Mouse (Mus musculus) adrenal gland, adult (tissue): ENCODE results near the gene Gbf1.

Experiments
- DNase-seq, 2 experiments: peaks; one replicate each; pipeline ENCODE4 v3.0.0; 2022 to 2023; ENCODE audit warnings: low spot score in 1 of 2; ENCODE audit not compliant: inconsistent age in 2 of 2

The Gbf1 gene

DNA sequence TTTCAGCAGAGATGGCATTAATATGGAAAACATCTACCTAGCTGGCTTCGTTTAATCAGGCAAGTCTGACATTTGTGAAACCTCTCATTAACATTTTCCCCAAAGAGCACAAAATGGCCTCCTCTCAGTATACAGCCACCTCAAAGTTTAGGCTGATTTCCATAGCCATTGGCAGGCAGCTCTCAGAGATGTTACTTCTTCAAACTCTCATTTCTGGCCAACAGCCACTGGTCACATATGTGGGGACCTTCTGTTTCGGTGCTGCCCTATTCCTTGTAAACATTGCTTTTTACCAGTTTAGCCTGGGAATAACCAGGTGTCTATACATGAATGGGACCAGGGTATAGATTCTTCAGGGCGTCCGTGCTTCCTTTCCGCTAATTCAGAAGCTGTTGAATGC lies 67.8 kb downstream of the Gbf1 start:
- DNase-seq = no peak

DNA sequence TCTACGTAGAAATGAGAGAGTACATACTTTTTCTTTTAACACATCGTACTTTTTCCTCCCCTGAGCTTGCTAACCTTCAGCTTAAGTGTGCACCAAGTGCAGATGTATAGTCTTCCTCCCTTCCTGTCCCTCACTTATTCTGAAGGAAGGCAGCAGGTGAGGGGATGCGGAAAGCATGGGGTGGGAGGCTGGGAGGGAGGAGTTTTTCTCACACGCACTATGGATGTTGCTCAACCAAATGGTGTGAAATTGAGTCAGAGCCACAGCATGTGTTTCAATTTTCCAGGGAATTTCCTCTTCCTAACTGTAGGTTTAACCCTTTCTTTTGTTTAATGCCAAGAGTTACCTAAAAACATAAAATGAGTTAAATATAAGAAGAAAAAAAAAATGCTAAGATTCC lies 70.8 kb downstream of the Gbf1 start:
- DNase-seq = no peak

DNA sequence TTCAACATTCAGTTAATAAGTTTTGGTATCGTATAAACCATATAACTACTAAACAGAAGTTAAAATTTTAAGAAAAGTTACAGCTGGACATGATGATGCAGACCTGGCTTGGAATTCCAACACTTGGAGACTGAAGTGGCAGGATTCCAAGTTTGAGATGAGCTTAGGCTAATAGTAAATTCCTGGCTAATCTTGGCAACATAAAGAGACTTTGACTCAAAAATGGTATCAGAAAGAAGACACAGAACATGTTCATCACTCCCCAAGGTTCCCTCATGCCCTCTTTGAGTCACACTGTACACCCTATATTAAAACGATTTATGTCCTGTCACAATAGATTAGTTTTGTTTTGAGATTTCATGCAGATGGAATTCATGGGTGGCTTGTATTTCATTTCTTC lies 72.6 kb downstream of the Gbf1 start:
- DNase-seq = no peak

DNA sequence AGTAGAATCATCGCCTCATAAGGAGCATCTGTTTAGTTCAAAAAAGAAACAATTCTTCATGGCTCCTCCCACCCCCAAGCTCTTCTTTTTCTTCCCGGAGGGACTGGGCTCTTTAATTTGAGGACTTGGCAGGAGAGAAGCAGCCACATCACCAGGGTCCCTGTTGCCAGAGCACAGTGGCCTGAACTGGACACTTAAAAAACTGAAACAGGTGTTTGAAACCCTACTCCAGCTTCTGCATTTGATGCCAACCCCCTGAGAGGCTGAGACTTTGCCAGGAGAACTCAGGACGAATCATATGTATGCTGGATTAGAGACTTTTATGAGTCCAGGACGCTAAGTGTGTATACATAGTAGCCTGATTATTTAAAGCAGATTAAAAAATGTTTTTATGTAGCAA lies 73.2 kb downstream of the Gbf1 start:
- no peak for DNase-seq

DNA sequence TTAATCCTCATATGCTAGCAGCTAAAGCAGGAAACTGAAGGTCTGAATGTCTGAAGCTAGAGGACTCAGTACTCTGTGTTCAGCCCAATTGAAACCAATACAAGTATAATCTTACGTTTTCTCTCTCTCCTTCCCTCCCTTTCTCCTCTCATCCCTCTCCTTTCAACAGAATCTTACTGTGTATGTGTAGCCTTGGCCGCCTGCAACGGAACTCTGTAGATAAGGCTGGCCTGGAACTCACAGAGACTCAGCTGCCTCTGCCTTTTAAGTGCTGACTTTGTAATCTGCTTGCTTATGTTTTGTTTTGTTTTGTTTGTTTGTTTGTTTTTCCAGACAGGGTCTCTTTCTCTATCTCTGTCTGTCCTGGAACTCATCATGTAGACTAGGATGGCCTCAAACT lies 74.0 kb downstream of the Gbf1 start:
- DNase-seq = no peak

DNA sequence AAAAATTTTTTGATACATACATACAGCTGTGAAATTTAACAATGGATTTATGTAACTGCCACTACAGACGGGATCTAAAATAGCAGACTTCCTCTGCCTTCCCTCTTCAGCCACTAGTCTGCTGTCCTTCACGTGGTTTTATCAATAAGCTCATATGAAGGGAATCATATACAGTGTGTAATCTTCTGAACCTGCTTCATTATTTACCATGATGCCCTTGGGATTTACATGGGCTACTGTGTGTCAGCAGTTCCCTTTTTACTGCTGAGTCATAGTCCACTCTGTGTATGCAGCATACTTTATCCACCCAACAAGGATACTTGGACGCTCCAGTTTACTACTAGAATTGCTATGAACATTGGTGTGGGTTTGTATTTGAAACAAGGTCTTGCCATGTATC lies 75.0 kb downstream of the Gbf1 start:
- DNase-seq = no peak

DNA sequence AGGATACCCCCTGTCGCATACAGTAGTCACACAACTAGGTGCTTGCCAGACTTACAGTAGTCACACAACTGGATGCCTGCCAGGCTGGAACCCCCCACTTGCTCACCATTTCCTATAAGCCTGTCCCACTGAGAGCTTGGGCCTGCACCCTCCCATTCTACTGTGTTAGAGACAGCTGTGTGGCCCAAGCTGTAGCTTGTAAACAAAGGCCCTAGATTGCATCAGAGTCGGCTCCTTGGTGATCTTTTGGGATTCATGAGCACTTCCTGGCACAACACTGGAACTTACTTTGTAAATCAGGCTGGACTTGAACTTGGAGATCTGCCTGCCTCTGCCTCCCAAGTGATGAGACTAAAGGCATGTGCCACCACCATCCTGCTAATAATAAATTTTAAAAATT lies 82.1 kb downstream of the Gbf1 start:
- DNase-seq = no peak

DNA sequence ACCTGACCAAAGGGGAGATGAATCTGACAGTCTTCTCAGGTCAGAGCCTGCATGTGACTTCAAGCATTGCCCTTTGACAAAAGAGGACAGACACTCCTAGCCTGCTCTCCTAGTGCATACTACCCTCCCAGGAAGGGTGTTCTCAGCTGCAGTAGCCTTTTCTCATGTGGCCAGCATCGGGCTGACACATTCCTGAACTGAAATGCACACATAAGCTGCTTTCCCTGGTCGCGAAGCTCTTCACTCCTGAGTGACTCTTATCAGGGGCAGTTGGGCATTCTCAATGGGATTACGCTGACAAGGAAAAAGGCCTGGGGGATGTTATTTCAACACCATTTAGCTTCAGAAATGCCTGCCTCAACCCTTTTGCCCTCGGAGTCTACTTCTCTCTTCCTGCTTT lies 84.3 kb downstream of the Gbf1 start:
- DNase-seq = no peak

DNA sequence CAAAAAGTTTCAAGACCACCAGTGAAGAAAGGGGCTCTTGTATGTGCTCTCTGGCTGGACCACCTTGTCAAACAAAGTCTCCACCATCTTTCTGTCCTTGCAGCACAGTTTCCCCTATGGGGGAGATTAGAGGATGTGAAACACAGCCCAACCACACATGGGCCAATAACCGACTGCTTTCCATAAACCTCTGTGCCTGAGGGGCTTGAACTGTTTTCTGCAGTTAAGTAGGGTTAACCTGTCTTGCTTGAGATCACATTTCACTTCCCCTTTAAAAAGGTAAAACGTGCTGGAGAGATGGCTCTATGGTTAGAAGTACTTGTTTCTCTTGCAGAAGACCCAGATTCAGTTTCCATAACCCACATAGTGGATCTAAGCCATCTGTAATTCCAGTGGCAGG lies 87.9 kb downstream of the Gbf1 start:
- no peak for DNase-seq

DNA sequence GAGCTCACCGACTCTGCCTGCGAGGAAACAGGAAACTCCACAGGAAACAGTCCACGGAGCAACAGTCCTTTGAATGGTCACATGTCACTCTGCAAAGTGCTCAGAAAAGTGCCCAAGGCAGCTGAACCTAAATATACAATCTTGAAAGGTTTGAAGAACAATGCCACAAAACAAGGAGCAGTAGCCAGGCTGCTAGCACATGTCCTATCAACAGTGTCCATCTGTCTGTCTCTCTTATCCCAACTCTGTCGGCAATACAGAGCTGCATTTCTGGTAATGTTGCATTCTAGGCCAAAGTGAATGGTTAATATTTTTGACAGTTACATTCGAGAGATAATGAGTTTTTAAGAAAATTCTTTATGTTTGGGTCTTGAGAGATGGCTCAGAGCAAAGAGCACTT lies 90.1 kb downstream of the Gbf1 start:
- no peak for DNase-seq

DNA sequence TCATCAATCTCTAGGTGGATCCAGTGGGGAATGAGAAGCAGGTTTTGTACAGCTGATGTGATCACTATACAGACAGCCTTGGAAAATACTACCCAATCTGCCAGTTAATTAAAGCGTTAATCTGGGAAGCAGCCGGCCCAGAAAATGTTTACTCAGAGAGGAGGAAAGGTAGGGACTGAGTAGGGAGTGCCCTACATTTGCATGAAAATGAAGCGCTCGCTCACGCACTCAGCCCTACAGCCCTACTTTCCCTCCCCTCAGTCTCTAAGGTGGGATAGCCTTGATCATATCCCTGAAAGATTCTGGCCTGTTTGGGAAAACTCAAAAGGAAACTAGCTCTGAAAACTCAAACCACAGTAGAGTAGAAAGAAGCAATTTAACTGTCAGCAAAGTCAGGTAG lies 92.3 kb downstream of the Gbf1 start:
- DNase-seq = no peak

DNA sequence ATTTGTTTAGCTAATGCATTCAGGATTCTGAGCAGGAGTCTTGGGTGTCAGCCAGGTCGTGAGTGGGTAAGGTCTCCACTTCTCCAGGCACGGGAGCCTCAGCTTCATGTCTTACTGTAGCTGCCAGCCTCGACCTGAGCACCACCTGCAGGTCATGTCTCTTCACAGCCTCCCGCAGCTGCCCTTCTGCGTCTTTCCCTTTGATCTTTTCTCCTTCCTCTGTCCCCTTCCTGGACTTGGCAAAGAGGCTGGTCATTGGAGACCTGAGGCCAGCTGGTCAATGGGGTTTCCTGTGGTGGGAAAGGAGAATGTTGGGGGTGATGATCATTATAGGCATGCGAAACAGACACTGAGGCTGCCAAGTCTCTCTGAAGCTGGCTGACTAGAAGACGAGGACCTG lies 96.7 kb downstream of the Gbf1 start:
- peak; percentile 41 to 76 for DNase-seq

DNA sequence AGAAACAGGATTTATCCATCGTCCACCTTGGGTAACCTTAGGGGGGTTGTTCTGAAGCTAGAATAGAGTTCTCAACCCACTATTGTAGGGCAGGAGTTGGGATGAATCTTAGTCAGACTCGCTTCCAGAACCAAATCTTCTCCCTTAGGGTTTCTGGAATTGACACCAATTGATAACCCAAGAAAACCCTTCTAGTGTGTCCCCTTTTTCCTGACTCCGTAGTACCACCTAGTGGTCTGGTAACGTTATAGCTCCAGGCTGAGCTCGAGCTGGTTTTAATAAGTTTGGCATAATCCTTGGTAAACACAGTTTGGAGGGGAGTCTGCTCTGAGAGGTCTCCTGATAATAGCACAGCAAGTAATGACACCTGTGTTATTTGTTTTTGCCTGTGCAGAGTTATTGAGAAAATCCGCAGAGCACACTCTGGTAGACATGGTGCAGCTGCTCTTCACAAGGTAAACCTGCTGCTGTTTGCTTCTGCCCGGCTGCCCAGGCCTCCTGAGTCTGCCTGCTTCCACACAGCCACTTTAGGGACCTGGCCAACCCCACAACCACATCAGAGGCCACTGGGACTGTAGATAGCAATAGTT lies 101.9 kb downstream of the Gbf1 start:
- peak in 1 of 2 experiments; percentile 77 for DNase-seq

DNA sequence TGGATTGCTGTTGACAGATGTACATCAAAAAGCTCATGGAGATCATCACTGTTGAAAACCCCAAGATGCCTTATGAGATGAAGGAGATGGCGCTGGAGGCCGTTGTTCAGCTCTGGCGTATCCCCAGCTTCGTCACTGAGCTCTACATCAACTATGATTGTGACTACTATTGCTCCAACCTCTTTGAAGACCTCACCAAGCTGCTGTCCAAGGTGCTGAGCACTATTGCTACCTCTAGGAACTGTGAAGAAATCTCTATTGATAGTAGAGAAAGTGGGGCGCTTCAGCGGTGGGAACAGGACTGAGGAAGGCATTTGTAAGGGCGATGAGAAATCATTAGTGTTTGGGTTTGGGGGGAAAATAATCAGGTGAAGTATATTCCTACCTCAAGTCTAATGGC lies 112.5 kb downstream of the Gbf1 start:
- DNase-seq = no peak

DNA sequence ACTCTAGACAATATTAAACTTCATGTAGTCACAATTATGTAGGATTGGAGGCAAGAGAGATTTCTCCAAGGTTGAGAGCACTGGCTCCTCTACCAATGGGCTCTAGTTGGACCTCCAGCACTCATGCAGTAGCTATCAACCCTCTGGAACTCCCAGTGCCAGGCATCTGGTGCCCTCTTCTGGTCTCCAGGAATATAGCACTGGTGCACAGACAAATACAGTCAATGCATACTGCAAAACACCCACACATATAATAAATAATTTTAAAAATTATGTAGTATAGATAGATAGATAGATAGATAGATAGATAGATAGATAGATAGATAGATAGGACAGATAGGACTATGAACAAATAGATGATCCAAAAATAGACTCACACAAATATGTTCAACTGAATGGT lies 123.0 kb downstream of the Gbf1 start:
- peak in 1 of 2 experiments; percentile 61 for DNase-seq

DNA sequence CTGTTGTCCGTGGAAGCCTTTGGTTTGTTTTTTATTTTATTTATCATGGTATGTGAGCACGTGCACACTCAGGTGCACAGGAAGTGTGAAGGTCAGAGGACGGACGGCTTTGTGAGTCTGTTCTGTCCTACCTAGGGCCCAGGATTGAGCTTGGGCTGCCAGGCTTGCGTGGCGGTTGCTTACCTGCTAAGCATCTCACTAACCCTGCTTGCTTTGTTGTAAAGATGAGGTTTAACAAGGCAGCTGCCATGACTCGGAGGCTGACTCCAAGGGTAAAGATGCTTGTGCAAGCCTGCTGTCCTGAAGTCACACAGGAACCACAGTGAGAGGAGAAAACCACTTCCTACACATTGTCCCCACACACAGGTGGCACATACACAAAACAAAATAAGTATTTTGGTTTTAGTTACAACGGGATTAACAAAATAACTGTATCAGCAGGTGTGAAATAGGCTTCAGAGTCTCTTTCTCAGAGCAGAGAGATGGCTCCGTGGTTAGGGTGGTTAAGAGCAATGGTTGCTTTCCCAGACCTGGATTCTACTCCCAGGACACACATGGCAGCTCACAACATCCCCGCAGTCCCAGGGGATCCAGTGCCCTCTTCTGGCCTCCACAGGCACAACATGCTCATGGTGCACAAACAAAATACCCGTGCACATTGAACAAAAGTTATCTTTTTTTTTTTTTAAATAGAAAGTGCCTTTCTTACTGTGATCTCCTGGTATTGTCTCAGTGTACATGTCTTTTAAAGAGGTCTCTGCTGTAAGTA lies 130.0 kb downstream of the Gbf1 start:
- DNase-seq = no peak

DNA sequence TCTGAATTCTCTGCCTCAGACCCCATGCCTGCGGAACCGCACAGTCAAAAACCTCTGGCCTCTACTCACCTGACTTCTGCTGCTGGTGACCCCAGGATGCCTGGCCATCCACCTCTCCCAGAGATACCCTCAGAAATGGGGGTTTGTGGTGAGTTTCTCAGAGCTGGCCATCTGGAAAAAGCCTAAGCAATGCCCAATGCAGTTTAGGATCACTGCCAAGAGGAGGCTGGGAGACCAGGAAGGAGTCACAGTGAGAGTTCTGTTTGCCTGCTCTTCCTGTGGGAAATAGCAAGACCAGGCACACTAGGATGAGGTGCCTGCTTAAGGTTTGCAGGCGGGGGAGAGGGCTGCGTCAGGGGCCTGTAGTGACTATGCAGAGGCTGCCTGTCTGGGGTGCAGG lies 132.4 kb downstream of the Gbf1 start:
- no peak for DNase-seq

DNA sequence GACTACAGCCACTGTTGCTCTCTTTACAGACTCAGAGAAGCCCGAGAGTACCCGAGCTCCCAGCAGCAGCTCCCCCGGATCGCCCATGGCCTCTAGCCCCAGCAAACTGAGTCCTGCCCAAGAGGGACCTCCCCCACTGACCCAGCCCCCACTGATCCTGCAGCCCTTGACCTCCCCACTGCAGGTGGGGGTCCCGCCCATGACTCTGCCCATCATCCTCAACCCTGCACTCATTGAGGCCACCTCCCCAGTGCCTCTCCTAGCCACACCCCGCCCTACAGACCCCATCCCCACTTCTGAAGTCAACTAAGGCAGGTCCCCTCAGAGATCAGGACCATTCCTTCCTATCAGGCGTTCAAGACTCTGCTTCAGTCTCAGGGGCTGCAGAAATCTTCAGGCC lies 133.3 kb downstream of the Gbf1 start:
- DNase-seq = no peak

DNA sequence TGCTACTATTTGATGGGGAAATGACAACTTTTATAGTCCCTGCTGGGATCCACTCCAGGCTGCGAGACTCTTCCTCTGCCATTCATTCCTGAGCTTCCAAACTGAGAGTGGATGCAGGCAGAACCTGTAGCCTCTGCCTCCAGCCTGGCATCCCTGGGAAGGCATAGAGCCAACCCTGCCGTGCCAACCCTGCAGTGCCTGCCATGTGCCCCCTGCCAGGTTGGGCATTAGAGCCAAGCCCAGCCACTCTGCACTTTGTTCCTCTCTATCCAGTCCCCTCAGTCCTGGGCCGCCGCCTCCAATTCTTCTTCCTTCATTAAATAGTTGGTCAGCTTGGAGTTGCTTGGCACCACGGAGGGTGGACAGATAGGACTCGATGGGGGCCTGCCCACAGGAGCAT lies 133.7 kb downstream of the Gbf1 start:
- DNase-seq = no peak

DNA sequence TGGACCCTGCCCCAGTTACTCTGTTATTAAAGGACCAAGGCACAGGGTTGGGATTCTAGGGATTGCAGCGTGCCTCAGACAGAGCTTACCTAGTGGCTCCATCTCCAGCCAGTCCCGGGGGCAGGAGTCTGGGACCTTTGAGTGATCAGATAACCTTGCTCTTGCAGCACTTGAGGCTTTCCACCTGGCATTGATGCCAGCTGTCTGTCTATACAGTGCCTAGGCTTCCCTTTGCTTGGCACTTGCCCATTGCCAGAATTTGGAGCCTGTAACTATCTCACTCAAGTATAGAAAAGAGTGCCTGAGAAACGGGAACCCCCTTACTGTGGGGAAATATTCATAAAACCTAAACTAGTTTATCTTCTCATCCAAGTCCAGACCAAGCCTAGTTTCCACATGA lies 134.6 kb downstream of the Gbf1 start:
- no peak for DNase-seq

DNA sequence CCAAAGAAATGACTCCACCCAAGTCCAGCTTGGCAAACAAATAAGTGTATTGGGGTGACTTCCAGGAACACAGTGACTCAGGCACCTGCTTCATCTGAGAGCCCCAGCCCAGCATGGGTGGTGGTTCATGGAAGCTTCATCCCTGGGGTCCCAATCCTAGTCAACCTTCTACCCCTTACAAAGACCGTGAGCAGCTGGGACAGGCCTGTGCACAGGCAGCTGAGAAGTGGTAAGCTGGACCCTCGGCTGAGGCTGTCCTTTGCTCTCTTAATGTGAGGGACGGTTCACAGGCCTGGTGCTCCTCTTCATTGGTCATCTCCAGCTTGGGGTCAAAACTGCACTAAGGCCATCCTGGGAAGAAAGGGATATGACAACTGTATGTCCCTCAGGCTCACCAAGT lies 135.3 kb downstream of the Gbf1 start:
- DNase-seq = no peak

DNA sequence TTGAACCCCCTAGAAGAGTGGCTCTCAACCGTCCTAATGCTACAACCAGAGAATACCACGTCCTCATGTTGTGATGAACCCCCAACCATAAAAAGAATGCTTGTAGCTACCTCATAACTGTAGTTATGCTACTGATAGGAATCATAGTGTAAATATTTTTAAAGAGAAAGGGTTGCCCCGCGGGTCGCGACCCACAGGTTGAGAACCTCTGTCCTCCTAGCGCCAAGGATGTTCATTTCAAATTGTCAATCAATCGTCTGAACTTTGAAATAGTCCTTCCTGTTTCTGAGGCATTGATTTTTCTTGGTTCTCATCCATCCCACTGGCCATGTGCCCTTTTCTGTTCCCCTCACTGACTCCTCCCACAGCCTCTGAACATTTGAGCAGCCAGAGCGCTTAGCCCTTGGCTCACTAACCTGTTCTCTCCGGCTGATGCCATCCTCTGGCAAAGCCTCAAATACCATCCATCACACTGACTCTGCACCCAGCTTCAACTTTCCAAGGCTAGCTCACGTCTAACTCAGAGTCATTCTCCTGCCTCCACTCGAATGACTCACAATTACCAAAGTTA lies 138.3 kb downstream of the Gbf1 start:
- peak; percentile 18 to 60 for DNase-seq

DNA sequence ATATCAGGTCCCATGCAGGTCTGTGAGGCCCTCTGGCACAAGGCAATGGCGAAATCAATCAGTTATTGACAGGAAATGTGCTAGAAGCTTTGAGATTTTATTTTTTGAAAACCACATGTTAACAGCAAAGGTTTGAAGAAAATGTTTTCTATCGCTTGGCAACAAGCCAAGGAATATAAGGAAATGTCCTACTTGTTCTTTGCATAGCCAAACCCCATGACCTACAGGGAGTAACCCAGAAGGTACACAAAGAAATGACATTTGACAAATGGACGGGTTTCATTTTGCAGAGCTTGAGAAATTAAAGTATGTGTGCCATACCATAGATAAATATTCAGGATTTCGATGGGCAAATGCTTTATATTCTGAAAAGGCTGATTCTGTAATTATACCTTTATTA lies 144.6 kb downstream of the Gbf1 start:
- DNase-seq = no peak
